Mouse (Mus musculus) neutrophil, adult 5-6 weeks (primary cell): ENCODE measurements around the gene Ifit3. TPM values are rescaled to one million over a fixed set of nuclear protein-coding genes. Genes with fewer than 3 reads are reported as not detected.

Experiments used
- ATAC-seq: fragments of 151-379, 151-347 bp; 2 replicates; pipeline ENCODE4 v1.8.0; 2017; ENCODE audit warnings: mild to moderate bottlenecking, moderate TSS enrichment; ENCODE audit not compliant: insufficient number of reproducible peaks, poor library complexity, low FRiP score, severe bottlenecking; ENCODE audit errors: extremely low read depth
- total RNA-seq: library from RNA; stranded (forward); fragments of 200-1000 nt; gene quantifications from 2 replicates; pipeline ENCODE4 v1.2.3, GENCODE M21; 2017

Ifit3 gene
- total RNA-seq, 1 experiment from 2014 or later = 104 TPM

- ATAC-seq = no peak
Observed at GRCm38 (mm10) chr19:34633484-34633883, 50.2 kb downstream of the Ifit3 start.

GRCm38 (mm10) chr19:34636933-34637557 lies 53.7 kb downstream of the Ifit3 start:
- peak; percentile 70 for ATAC-seq

Other genes with a start within 250 kb of the Ifit3 start
- gene Ch25h, start 108.4 kb upstream of the Ifit3 start, total RNA-seq = not detected in 2 replicates
- gene Lipa, start 56.1 kb upstream of the Ifit3 start, total RNA-seq = 36.2 and 41.1 TPM in 2 replicates
- 27.8 and 32.2 TPM in 2 replicates for gene Ifit2, start 32.8 kb upstream of the Ifit3 start, total RNA-seq
- gene Ifit1bl1, start 18.4 kb downstream of the Ifit3 start, total RNA-seq = 40.4 and 41.9 TPM in 2 replicates
- gene Ifit3b, start 24.4 kb downstream of the Ifit3 start, total RNA-seq = 46.0 and 50.7 TPM in 2 replicates
- gene Ifit1bl2, start 57.2 kb downstream of the Ifit3 start, total RNA-seq = 24.3 and 27.7 TPM in 2 replicates
- 36.0 and 37.7 TPM in 2 replicates for gene Ifit1, start 57.3 kb downstream of the Ifit3 start, total RNA-seq
- 0.61 TPM in 1 of 2 replicates, not detected in the other for gene Slc16a12, start 163.8 kb downstream of the Ifit3 start, total RNA-seq